Mouse (Mus musculus) kidney, embryonic 15.5 days (tissue): ENCODE data around the gene Krt9. TPM values are rescaled to one million over a fixed set of nuclear protein-coding genes. Genes with fewer than 3 reads are reported as not detected.

Source experiments
- ATAC-seq: fragments of 200-750 bp; cut with Nextera tagmentation; replicated peaks from 2 replicates; pipeline ENCODE4 v1.8.0; 2017; ENCODE audit warnings: moderate TSS enrichment; ENCODE audit not compliant: low FRiP score
- H3K27ac ChIP-seq: fragments of 300-500 bp; sonication (generic); 2 replicates; pipeline ENCODE4 v1.5.1; 2015; ENCODE audit warnings: mild to moderate bottlenecking, inconsistent platforms
- H3K27me3 ChIP-seq: fragments of 300-500 bp; sonication (generic); 2 replicates; pipeline ENCODE4 v1.6.1; 2015; ENCODE audit warnings: inconsistent platforms
- H3K36me3 ChIP-seq: fragments of 300-500 bp; sonication (generic); 2 replicates; pipeline ENCODE4 v1.6.1; 2015; ENCODE audit warnings: inconsistent platforms
- H3K4me1 ChIP-seq: fragments of 300-500 bp; sonication (generic); 2 replicates; pipeline ENCODE4 v1.6.1; 2015; ENCODE audit warnings: inconsistent platforms
- H3K4me2 ChIP-seq: fragments of 300-500 bp; sonication (generic); 2 replicates; pipeline ENCODE4 v1.6.1; 2015; ENCODE audit warnings: moderate library complexity, mild to moderate bottlenecking, inconsistent platforms
- H3K4me3 ChIP-seq: fragments of 300-500 bp; sonication (generic); replicated peaks from 2 replicates; pipeline ENCODE4 v1.5.1; 2015; ENCODE audit warnings: mild to moderate bottlenecking, inconsistent platforms
- H3K9ac ChIP-seq: fragments of 300-500 bp; sonication (generic); 2 replicates; pipeline ENCODE4 v1.6.1; 2015; ENCODE audit warnings: mild to moderate bottlenecking, inconsistent platforms
- H3K9me3 ChIP-seq: fragments of 300-500 bp; sonication (generic); replicated peaks from 2 replicates; pipeline ENCODE4 v1.6.1; 2016; ENCODE audit warnings: inconsistent platforms
- WGBS: fragments of 180-500 bp; shearing (Covaris S2); methylation state at CpG from one replicate; pipeline ENCODE4 v1.1.7; 2015; ENCODE audit warnings: mixed read lengths; 5-methylcytosine and 5-hydroxymethylcytosine counted together
- polyA plus RNA-seq: library from polyadenylated mRNA; unstranded; fragments of >200 nt; fragmentation: Nextera tagmentation; extraction: Ambion mirVana; gene quantifications from 2 replicates; pipeline ENCODE4 v1.2.1, GENCODE M21; 2015

Krt9 gene
- polyA plus RNA-seq, 1 experiment from 2014 or later: not detected

DNA sequence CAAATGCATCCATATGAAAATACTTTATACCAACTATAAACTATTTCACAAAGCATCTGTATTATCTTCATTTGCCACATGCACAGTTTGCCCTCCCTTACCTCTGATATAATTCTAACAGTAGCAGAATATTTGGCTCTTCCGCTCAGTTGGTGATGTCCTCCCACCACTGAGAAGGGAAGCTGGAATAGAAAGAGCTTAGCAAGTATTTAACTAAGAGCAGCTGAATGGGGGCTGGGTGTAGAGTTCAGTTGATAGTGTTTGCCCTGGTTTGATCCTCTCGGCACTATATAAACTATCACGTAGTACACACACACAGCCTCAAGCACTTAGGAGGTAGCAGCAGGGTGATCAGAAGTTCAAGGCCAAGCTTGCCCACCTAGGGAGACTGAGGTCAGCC lies 13.8 kb downstream of the Krt9 start:
- H3K36me3 ChIP-seq: no peaks in the 10 kb centered on the region
- no peaks in the 10 kb centered on the region for H3K9me3 ChIP-seq
- no peaks in the 10 kb centered on the region for H3K4me1 ChIP-seq
- ATAC-seq: no peak
- no peak overlapping the region for H3K4me3 ChIP-seq
- WGBS: 79% methylated on average over 3 of the region's 3 CpGs
- no peak overlapping the region for H3K4me2 ChIP-seq
- no peaks in the 10 kb centered on the region for H3K27me3 ChIP-seq
- H3K9ac ChIP-seq: no peak overlapping the region
- no peak overlapping the region for H3K27ac ChIP-seq

DNA sequence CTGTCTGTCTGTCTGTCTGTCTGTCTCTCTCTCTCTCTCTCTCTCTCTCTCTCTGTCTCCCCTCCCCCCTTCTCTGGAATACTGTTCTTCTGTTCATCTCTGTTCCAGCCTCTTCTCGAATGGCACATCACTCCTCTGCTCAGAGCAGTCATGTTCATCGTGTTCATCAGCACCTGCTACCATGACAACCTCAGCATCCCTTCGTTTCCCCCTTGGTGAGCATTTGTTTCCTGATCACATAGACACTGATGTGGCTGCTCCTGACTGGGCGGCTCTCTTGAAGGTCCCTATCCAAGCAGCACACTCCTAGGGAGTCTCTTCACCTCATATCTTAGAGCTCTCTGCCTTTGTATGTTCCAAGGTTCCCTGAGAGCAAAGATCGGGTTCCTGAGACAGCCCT lies 14.7 kb downstream of the Krt9 start:
- H3K27ac ChIP-seq: no peak overlapping the region

DNA sequence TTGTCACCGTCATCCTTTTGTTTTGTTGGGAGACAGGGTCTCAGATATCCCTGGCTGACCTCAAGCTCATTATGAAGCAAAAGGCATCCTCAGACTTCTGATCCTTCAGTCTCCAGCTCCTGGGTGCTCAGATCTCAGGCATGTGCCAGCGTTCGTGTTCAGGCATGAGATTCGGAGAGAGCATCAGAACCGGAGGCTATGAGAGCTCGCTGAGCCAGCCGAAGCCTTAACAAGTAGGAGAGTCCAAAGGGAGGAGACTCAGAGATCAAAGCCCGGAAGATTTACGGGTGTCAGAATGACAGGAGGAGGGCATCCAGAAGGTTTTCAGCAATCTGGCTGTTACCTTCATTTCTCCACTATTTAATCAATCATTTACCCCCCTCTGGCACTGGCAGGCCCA lies 16.3 kb downstream of the Krt9 start:
- ATAC-seq: no peak
- H3K9ac ChIP-seq: no peak overlapping the region
- no peaks in the 10 kb centered on the region for H3K9me3 ChIP-seq
- no peak overlapping the region for H3K4me3 ChIP-seq
- no peaks in the 10 kb centered on the region for H3K27me3 ChIP-seq
- no peak overlapping the region for H3K27ac ChIP-seq
- H3K36me3 ChIP-seq: no peaks in the 10 kb centered on the region
- 37% methylated on average over 9 of the region's 9 CpGs for WGBS
- no peaks in the 10 kb centered on the region for H3K4me1 ChIP-seq
- no peak overlapping the region for H3K4me2 ChIP-seq

More for the DNA sequence above, 14.7 kb downstream of the Krt9 start:
- no peak overlapping the region for H3K4me2 ChIP-seq
- ATAC-seq: no peak
- no peaks in the 10 kb centered on the region for H3K36me3 ChIP-seq
- H3K4me3 ChIP-seq: no peak overlapping the region
- WGBS: 78% methylated on average over 5 of the region's 5 CpGs
- no peaks in the 10 kb centered on the region for H3K4me1 ChIP-seq
- H3K9ac ChIP-seq: no peak overlapping the region
- H3K27me3 ChIP-seq: no peaks in the 10 kb centered on the region
- H3K9me3 ChIP-seq: no peaks in the 10 kb centered on the region

DNA sequence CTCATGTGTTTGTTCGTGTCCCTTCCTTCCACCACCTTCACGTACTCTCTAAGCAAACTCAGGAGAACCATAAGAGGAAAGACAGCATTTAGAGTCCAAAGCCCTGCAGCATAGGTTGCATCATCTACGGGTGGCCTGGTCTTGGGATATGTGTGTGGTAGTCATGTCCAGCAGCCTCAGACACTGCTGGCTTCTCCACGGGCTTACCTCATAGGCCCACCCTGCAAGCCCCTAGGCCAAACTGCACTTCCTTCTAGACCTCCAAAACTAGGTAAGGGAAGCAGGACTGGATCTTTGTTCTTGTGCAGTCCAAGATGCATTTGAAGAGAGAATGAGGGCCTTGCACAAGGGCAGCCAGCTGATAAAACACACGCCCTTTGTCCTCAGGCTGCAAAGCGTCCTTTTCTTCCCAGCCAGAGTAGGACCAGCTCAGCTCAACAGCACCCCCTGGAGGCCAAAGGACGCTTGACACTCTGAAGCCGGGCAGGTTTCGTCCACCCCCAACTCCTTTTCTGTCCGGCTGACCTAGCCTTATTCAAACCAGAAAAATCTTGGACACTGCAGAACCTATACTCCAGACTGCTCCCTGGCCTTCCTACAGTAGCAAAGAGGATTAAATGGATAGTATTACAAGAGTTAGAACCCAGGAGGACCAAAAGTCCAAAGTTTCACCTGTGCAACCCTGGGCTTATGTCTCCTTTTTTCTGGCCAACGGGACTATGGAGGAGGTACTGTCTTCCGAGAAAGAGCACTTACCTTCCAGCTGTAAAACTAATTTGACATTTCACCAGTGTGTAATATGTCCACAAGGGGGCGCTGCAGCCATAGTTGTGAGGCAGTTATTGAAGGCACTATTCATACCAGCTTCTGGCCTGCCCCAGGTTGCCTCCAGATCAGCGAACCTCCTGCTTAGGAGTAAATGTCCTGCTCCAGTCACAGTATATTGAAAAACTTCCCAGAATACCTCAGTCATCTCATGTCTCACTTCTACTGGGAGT lies 24.0 kb downstream of the Krt9 start:
- Histone ChIP-seq H3K27me3 (no peaks in the 10 kb centered on the region), H3K4me1 (peaks cover 23% of the 10 kb centered on the region), H3K9me3 (no peaks in the 10 kb centered on the region), H3K27ac (no peak overlapping the region), H3K4me2 (0 out of 2 replicates have a peak overlapping the region, but pooled peaks have one; percentile 15), H3K4me3 (no peak overlapping the region), H3K36me3 (no peaks in the 10 kb centered on the region), H3K9ac (no peak overlapping the region)
- 0 out of 2 replicates have a peak, but pooled peaks have one; percentile 33 for ATAC-seq
- WGBS: 28% methylated on average over 14 of the region's 14 CpGs

DNA sequence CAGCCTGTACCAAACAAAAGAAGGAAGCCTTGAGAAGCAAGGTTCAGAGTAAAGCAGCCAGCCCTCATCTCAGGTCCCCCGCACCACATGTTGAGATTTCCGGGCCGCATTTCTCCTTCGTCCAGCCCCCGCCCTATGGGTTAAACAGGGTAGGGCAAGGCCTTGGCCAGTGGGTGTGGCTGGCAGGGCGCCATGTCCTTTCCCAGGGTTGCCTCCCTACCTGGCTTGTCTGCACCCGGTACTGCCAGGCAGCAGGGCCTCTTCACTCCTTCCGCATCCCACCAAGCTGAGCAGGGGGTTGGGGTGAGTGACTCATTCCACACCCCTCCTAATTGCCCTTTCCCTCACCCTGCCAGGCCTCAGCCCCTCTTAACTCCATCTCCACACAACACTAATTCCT lies 25.0 kb downstream of the Krt9 start:
- Histone ChIP-seq H3K27ac (no peak overlapping the region), H3K4me2 (no peak overlapping the region), H3K36me3 (no peaks in the 10 kb centered on the region), H3K9ac (no peak overlapping the region), H3K9me3 (no peaks in the 10 kb centered on the region), H3K27me3 (no peaks in the 10 kb centered on the region), H3K4me3 (no peak overlapping the region), H3K4me1 (peaks cover 24% of the 10 kb centered on the region)
- ATAC-seq: peak; percentile 73; the same call in 1 of the 2 replicates
- 53% methylated on average over 8 of the region's 8 CpGs for WGBS

DNA sequence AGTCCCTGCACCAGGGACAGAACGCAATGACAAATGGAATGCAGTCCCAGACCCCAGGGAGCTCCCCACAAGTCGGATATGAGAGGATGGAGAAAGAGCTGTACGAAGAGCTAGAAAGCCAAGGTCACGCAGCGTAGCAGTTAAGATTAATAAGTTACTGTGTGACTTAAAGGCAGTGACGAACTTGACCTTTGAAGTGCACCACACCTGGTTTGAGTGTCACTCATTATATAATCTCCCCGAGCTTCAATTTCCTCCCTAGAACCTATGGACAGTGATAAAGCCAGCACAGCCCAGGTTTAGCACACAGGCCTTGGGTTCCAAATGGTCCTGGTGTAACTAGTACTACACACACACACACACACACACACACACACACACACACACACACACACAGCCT lies 28.7 kb downstream of the Krt9 start:
- no peak overlapping the region for H3K4me3 ChIP-seq
- no peaks in the 10 kb centered on the region for H3K27me3 ChIP-seq
- no peaks in the 10 kb centered on the region for H3K36me3 ChIP-seq
- no peak overlapping the region for H3K9ac ChIP-seq
- ATAC-seq: 0 out of 2 replicates have a peak, but pooled peaks have one; percentile 20
- H3K27ac ChIP-seq: peak overlapping the region; percentile 68
- no peaks in the 10 kb centered on the region for H3K9me3 ChIP-seq
- no peak overlapping the region for H3K4me2 ChIP-seq
- 30% methylated on average over 7 of the region's 7 CpGs for WGBS
- peaks cover 24% of the 10 kb centered on the region for H3K4me1 ChIP-seq

DNA sequence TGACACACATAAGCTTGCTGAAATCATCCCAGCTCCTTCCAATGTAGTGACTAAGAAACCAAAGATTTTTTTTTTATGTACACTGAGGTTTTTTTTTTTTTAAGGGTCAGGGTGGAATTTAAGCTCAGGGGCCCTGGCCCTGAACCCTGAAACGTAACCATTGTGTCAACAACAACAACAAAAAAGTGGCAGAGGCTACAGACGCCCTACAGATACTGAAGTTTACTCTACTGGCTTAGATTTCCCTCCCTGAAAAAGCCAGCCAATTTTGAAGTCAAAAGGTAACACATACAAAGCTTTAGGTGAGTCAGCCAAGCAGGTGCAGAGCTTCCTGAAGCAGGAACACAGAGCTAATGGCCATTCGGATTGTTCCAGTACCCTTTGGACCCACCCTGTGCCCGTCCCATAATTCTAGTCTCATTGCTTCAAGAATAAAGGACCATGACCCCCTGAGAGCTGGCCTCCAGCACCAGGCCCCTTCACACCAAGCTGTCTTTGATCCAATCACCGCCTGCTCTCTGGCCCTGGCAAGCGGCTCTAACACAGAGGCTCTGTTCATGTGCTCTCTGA lies 35.1 kb downstream of the Krt9 start:
- Histone ChIP-seq H3K9me3 (no peaks in the 10 kb centered on the region), H3K4me1 (0 out of 2 replicates have a peak, but pooled peaks cover 9% of the 10 kb centered on the region), H3K36me3 (no peaks in the 10 kb centered on the region), H3K4me3 (no peak overlapping the region), H3K27me3 (no peaks in the 10 kb centered on the region), H3K9ac (no peak overlapping the region), H3K4me2 (no peak overlapping the region), H3K27ac (no peak overlapping the region)
- WGBS: 48% methylated on average over 6 of the region's 6 CpGs
- no peak for ATAC-seq

DNA sequence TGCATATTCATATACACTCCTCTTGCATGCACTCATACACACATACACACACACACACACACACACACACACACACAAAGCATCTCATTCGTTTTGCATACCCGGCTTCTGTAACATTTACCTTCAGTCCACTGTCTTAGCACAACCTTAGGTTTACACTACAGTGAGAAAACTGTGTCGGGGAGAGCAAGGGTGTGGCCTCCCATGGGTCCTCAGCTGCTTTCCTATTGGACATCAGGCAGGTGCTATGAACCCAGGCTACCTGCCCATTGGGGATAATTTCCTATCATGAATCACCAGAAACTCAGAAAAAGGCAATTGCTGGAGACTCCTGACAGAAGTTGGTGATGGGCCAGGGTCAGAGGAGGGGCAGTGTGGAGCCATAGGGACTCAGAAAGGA lies 35.7 kb downstream of the Krt9 start:
- ATAC-seq: no peak
- Histone ChIP-seq H3K27ac (no peak overlapping the region), H3K36me3 (no peaks in the 10 kb centered on the region), H3K4me2 (no peak overlapping the region), H3K9ac (no peak overlapping the region), H3K4me1 (0 out of 2 replicates have a peak, but pooled peaks cover 9% of the 10 kb centered on the region), H3K4me3 (no peak overlapping the region), H3K27me3 (no peaks in the 10 kb centered on the region), H3K9me3 (no peaks in the 10 kb centered on the region)
- 73% methylated on average over 3 of the region's 3 CpGs for WGBS

DNA sequence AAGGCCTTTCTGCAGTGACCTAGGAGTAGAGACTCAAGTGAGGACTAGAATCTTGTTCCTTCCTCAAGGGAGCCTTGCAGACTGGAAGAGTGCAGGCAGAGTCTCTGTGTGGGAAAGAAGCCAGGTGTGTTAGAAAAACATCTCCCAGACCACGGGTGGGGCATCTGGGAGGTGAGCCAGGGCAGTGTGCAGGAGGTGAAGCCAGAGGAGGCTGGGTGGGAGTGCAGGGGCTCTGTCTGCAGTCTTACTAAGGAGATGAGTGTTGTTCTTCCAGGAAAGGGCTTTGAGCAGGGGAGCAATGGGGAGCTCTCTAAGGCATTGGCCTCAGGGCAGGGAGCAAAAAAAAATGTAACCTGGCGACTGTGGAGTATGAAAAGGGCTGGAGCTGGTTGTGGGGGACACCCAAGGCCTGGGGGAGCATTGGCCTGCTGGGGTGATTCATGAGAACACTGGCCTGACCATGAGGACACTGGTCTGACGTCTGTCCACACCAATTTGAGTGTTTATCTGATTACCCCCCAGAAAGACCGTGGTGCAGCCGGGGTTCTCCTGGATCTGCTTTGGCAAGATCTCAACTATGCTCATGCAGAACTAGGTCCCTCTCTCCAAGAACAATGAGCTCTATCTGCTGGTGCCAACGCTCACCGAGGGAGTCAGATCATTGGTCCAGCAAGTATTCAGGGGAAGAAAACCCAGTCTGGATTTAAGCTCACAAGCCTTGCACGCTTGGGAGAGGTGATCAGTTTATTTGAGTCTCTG lies 37.4 kb downstream of the Krt9 start:
- no peak for ATAC-seq
- no peak overlapping the region for H3K9ac ChIP-seq
- no peaks in the 10 kb centered on the region for H3K27me3 ChIP-seq
- no peak overlapping the region for H3K27ac ChIP-seq
- no peaks in the 10 kb centered on the region for H3K9me3 ChIP-seq
- H3K36me3 ChIP-seq: no peaks in the 10 kb centered on the region
- no peak overlapping the region for H3K4me2 ChIP-seq
- 0 out of 2 replicates have a peak, but pooled peaks cover 9% of the 10 kb centered on the region for H3K4me1 ChIP-seq
- no peak overlapping the region for H3K4me3 ChIP-seq
- WGBS: 63% methylated on average over 8 of the region's 8 CpGs

DNA sequence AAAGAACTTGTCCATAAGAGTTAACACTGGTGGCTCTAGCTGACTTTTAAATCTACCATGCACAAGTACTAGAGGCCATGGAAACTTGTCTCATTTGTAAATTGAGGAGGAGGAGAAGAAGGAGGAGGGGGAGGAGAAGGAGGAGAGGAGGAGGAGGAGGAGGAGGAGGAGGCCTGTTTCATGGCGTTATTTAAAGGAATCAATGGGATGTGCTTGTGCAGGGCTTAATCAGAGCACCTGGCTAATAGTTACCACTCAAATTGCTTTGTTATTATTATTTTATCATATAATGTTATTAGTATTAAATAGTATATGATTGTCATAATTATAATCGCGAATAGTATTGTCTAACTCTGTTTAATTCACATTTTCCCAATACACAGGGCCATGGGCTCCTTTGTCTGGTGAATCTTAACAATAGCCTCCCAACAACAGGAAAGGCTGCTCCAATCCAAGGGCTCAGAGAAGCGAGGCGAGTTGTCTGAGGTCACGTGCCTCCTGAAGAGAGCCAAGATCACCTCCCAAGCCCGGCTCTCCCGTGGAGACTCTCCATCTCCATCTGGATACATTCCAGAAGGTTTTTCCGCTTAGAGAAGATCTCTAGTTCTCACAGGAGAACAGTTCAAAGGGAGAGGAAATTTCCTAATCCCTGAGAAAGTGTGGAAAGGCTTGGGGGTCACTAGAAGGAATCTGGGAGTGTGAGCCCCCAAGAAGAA lies 44.3 kb downstream of the Krt9 start, which contains the start of gene Krt19:
Gene Krt19, minus strand, starts transcription at position 51 of the 716 bp plus-strand sequence.
- H3K4me2 ChIP-seq: no peak within 1 kb of the TSS
- ATAC-seq: no peak
- no peak within 1 kb of the TSS for H3K9ac ChIP-seq
- no peaks in the 10 kb centered on the region for H3K36me3 ChIP-seq
- H3K4me3 ChIP-seq: no peak within 1 kb of the TSS
- 49% methylated on average over 9 of the region's 9 CpGs for WGBS
- H3K27me3 ChIP-seq: peaks cover 30% of the 10 kb centered on the region
- 0 out of 2 replicates have a peak within 1 kb of the TSS, but pooled peaks have one; percentile 2 for H3K27ac ChIP-seq
- no peaks in the 10 kb centered on the region for H3K9me3 ChIP-seq
- H3K4me1 ChIP-seq: peaks cover 39% of the 10 kb centered on the region

DNA sequence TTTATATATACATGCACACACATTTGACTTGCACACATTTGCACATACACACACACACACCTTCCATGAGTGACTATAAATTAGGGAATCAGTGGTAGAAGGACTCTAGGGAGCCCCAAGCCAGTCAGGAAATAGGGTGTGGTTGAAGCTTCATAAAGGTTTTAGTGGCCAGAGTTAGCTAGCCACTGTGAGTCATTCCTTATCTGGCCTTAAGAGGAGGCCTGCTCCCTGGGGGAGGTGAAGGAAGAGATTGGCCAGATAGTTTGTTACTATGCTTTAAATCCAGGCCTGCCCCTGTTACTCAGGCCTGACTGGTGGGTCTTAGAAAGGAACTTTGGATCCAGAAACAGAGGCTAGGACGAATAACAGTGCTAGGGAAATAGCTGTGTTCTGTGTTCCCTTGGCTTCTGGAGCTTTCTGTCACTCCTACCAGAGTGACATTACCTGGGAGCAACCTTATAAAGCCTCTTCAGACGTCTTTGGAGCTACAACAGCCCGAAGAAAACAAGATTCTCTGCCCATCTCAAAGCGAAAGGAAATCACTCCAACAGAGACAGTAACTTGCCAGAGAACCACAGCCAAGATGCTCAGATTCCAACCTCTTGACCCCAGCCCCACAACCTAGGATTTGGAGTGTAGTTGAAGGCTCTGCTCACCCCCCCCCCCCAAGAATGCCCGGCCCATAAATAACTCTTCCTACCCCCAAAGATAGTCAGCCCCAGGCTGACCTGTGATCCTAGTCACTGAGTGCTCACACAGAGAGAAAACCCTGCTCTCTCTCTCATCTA lies 45.3 kb downstream of the Krt9 start:
- no peak for ATAC-seq
- H3K4me2 ChIP-seq: no peak overlapping the region
- H3K36me3 ChIP-seq: no peaks in the 10 kb centered on the region
- WGBS: 46% methylated on average over 5 of the region's 5 CpGs
- H3K27me3 ChIP-seq: peaks cover 32% of the 10 kb centered on the region
- no peaks in the 10 kb centered on the region for H3K9me3 ChIP-seq
- H3K4me3 ChIP-seq: no peak overlapping the region
- H3K9ac ChIP-seq: no peak overlapping the region
- H3K4me1 ChIP-seq: peaks cover 38% of the 10 kb centered on the region
- no peak overlapping the region for H3K27ac ChIP-seq
